Mouse (Mus musculus) kidney, embryonic 15.5 days (tissue): ENCODE measurements around the gene Atcay. TPM values are rescaled to one million over a fixed set of nuclear protein-coding genes. Genes with fewer than 3 reads are reported as not detected.
A peak's percentile ranks its signal among the peaks of the same experiment; 100 is the strongest.

Experiments
- ATAC-seq: fragments of 200-750 bp; cut with Nextera tagmentation; replicated peaks from 2 replicates; pipeline ENCODE4 v1.8.0; 2017; ENCODE audit warnings: moderate TSS enrichment; ENCODE audit not compliant: low FRiP score
- H3K27ac ChIP-seq: fragments of 300-500 bp; sonication (generic); 2 replicates; pipeline ENCODE4 v1.5.1; 2015; ENCODE audit warnings: mild to moderate bottlenecking, inconsistent platforms
- H3K27me3 ChIP-seq: fragments of 300-500 bp; sonication (generic); 2 replicates; pipeline ENCODE4 v1.6.1; 2015; ENCODE audit warnings: inconsistent platforms
- H3K36me3 ChIP-seq: fragments of 300-500 bp; sonication (generic); 2 replicates; pipeline ENCODE4 v1.6.1; 2015; ENCODE audit warnings: inconsistent platforms
- H3K4me1 ChIP-seq: fragments of 300-500 bp; sonication (generic); 2 replicates; pipeline ENCODE4 v1.6.1; 2015; ENCODE audit warnings: inconsistent platforms
- H3K4me2 ChIP-seq: fragments of 300-500 bp; sonication (generic); 2 replicates; pipeline ENCODE4 v1.6.1; 2015; ENCODE audit warnings: moderate library complexity, mild to moderate bottlenecking, inconsistent platforms
- H3K4me3 ChIP-seq: fragments of 300-500 bp; sonication (generic); replicated peaks from 2 replicates; pipeline ENCODE4 v1.5.1; 2015; ENCODE audit warnings: mild to moderate bottlenecking, inconsistent platforms
- H3K9ac ChIP-seq: fragments of 300-500 bp; sonication (generic); 2 replicates; pipeline ENCODE4 v1.6.1; 2015; ENCODE audit warnings: mild to moderate bottlenecking, inconsistent platforms
- H3K9me3 ChIP-seq: fragments of 300-500 bp; sonication (generic); replicated peaks from 2 replicates; pipeline ENCODE4 v1.6.1; 2016; ENCODE audit warnings: inconsistent platforms
- WGBS: fragments of 180-500 bp; shearing (Covaris S2); methylation state at CpG from one replicate; pipeline ENCODE4 v1.1.7; 2015; ENCODE audit warnings: mixed read lengths; 5-methylcytosine and 5-hydroxymethylcytosine counted together
- polyA plus RNA-seq: library from polyadenylated mRNA; unstranded; fragments of >200 nt; fragmentation: Nextera tagmentation; extraction: Ambion mirVana; gene quantifications from 2 replicates; pipeline ENCODE4 v1.2.1, GENCODE M21; 2015

Gene Atcay
- polyA plus RNA-seq, 1 experiment from 2014 or later = 0.51 TPM

DNA sequence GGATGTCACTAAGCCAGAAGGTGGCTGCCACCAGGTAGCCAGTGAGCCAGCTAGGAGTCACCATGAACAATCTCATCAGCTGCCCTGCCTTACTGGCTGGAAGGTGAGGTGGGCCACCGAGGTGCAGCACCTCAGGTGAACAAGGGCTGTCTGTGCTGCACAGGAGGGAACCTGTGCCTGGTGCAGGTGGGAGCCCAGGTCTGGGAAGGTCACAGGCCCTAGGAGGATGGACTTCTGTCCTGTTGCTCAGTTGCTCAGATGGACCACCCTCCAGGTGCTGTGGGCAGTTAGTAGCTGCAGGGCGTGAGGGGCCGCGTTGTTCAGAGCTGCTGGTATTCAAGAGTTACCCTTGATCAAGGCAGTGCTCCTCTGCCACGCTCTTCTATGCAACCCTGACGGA is 13.8 kb downstream of the Atcay start:
- ATAC-seq = no peak
- H3K4me3 ChIP-seq = no peak overlapping the region
- no peak overlapping the region for H3K27ac ChIP-seq
- 80% methylated on average over 6 of the region's 6 CpGs for WGBS
- H3K9me3 ChIP-seq = no peaks in the 10 kb centered on the region
- H3K36me3 ChIP-seq = no peaks in the 10 kb centered on the region
- H3K4me2 ChIP-seq = no peak overlapping the region
- 0 out of 2 replicates have a peak, but pooled peaks cover 2% of the 10 kb centered on the region for H3K4me1 ChIP-seq
- peaks cover 7% of the 10 kb centered on the region; the same call in 1 of the 2 replicates for H3K27me3 ChIP-seq
- no peak overlapping the region for H3K9ac ChIP-seq

DNA sequence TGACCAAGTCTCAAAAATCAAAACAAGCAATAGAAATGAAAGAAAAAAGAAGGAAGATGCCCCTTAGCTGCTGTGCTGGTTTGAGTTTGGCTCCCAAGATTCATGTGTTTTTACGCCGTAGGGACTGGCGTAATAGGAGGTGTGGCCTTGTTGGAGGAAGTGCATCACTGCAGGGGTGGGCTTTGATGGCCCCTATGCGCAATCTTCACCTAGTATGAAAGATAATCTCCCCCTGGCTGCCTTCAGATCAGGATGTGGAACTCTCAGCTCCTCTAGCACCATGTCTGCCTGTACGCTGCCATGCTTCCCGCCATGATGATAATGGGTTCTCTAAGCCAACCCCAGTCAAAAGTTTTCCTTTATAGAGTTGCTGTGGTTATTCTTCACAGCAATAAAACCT is 14.4 kb downstream of the Atcay start:
- Histone ChIP-seq H3K4me1 (0 out of 2 replicates have a peak, but pooled peaks cover 2% of the 10 kb centered on the region), H3K27ac (no peak overlapping the region), H3K27me3 (peaks cover 7% of the 10 kb centered on the region; the same call in 1 of the 2 replicates), H3K9me3 (no peaks in the 10 kb centered on the region), H3K4me3 (no peak overlapping the region), H3K9ac (no peak overlapping the region), H3K4me2 (no peak overlapping the region), H3K36me3 (no peaks in the 10 kb centered on the region)
- 86% methylated on average over 6 of the region's 6 CpGs for WGBS
- no peak for ATAC-seq

DNA sequence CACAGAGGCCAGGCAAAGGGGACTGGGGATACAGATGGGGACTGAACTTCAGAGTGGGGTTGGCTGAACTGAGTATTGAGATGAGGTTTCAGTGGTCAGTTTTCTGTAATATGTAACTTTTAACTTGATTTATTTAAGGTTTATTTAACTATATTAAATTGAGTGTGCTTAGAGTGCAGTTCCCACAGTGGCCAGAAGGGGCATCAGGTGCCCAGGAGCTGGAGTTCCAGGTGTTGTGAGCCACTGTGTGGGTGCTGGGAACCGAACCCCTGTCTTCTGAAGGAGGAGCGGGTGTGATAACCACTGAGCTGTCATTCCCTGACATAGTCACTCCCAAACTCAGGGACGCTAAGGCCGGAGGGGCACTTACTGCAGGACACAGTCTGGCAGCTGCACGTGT is 20.5 kb downstream of the Atcay start:
- H3K36me3 ChIP-seq = no peaks in the 10 kb centered on the region
- no peak overlapping the region for H3K4me3 ChIP-seq
- no peak for ATAC-seq
- 89% methylated on average over 5 of the region's 5 CpGs for WGBS
- 0 out of 2 replicates have a peak, but pooled peaks cover 3% of the 10 kb centered on the region for H3K27me3 ChIP-seq
- no peaks in the 10 kb centered on the region for H3K4me1 ChIP-seq
- H3K9ac ChIP-seq = no peak overlapping the region
- H3K4me2 ChIP-seq = no peak overlapping the region
- no peak overlapping the region for H3K27ac ChIP-seq
- no peaks in the 10 kb centered on the region; the same call in 1 of the 2 replicates for H3K9me3 ChIP-seq

DNA sequence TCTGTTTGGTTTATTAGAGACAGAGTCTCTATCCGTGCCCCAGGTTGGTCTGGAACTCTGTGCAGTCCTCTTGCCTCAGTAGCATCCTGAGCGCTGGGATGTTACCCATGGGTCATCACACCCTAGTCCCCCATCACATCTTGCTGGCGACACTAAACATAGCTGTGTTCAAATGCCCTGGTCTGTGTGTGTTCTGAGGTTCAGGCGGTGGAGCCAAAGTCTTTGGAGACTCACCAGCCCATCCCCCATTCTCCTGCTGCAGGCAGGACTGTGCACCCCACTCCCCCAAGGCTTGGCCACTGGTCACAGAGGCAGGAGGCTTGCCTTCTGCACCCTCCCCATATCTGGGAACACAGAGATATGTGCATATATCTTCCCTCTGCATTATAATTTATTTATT is 26.5 kb downstream of the Atcay start:
- H3K36me3 ChIP-seq = no peaks in the 10 kb centered on the region
- H3K27me3 ChIP-seq = peaks cover 27% of the 10 kb centered on the region
- 76% methylated on average over 4 of the region's 4 CpGs for WGBS
- H3K9me3 ChIP-seq = no peaks in the 10 kb centered on the region
- no peak overlapping the region for H3K4me2 ChIP-seq
- no peak overlapping the region for H3K4me3 ChIP-seq
- ATAC-seq = no peak; the same call in 1 of the 2 replicates
- H3K4me1 ChIP-seq = no peaks in the 10 kb centered on the region
- H3K27ac ChIP-seq = no peak overlapping the region
- H3K9ac ChIP-seq = no peak overlapping the region

DNA sequence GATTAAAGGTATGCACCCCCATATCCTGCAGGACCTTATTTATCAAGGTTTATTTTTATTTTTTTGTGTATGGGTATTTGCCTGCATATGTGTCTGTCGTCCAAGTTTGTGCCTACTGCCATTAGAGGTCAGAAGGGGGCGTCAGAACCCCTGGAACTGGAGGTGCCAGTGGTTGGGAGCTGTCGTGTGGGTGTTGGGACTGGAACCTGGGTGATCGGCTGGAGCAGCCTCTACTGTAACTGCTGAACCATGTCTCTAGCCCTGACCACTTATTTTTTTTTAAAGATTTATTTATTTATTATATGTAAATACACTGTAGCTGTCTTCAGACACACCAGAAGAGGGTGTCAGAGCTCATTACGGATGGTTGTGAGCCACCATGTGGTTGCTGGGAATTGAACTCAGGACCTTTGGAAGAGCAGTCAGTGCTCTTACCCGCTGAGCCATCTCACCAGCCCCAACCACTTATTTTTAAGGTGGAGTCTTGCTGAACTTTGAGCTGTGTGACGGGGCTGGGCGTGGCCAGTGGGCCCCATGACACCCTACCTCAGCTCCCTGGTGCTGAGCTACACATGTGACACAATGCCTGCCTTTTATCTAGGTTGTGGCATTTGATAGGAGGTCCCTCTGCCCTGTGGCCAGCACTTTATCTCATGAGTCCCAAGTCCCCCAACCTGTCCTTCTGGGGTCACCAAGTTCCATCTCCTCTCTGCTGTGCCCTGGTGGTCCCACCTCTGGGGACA is 27.5 kb downstream of the Atcay start:
- WGBS = 64% methylated on average over 8 of the region's 8 CpGs
- no peak overlapping the region for H3K4me3 ChIP-seq
- no peak overlapping the region for H3K4me2 ChIP-seq
- peaks cover 35% of the 10 kb centered on the region for H3K27me3 ChIP-seq
- no peak overlapping the region for H3K9ac ChIP-seq
- no peaks in the 10 kb centered on the region for H3K4me1 ChIP-seq
- H3K9me3 ChIP-seq = no peaks in the 10 kb centered on the region
- H3K27ac ChIP-seq = no peak overlapping the region
- 0 out of 2 replicates have a peak, but pooled peaks have one; percentile 42 for ATAC-seq
- no peaks in the 10 kb centered on the region for H3K36me3 ChIP-seq

- ATAC-seq = no peak
- H3K4me1 ChIP-seq = no peaks in the 10 kb centered on the region
- no peak within 1 kb of the TSS for H3K4me3 ChIP-seq
- no peaks in the 10 kb centered on the region for H3K36me3 ChIP-seq
- H3K9me3 ChIP-seq = no peaks in the 10 kb centered on the region
- H3K27ac ChIP-seq = no peak within 1 kb of the TSS
- no peak within 1 kb of the TSS for H3K9ac ChIP-seq
- no peak within 1 kb of the TSS for H3K4me2 ChIP-seq
- WGBS = 62% methylated on average over 13 of the region's 13 CpGs
- H3K27me3 ChIP-seq = peaks cover 42% of the 10 kb centered on the region
Observed at GRCm38 (mm10) chr10:81201807-81202758, 28.6 kb downstream of the Atcay start, which contains the start of gene Nmrk2. Nmrk2 (minus strand) TSS chr10:81202051.

DNA sequence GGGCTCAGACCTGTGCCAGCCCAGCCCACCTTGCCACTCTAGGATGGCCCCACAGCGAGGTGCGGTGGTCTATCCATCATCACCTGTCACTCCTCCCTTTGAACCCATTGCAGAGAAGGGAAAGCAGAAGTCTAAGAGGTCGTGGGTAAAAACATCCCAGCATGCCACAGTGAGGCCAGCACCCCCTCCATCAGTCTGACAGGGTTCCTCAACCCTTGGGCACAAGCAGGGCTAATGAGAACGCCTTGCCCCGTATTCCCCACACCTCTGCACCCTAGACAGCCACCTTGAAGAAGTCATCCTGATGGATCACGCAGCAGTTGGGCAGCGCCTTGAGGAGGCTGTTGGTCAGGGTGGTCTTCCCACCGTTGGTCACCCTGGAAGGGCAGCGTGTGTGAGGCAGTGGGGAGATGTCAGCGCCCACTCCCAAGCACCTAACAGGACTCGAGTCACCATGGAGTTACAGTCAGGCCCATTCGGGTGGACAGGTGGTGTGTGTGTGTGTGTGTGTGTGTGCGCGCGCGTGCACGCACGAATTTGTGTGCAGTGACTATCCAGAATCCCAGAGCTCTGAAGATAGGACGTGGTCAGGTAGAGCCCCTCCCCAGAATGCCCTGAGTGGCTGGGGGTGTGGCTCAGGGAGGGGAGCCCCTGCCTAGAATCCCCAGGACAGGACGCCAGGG is 29.9 kb downstream of the Atcay start:
- Histone ChIP-seq H3K9me3 (no peaks in the 10 kb centered on the region), H3K9ac (no peak overlapping the region), H3K27me3 (peaks cover 55% of the 10 kb centered on the region), H3K4me1 (no peaks in the 10 kb centered on the region), H3K4me3 (no peak overlapping the region), H3K4me2 (no peak overlapping the region), H3K27ac (no peak overlapping the region), H3K36me3 (no peaks in the 10 kb centered on the region)
- WGBS = 74% methylated on average over 20 of the region's 20 CpGs
- no peak for ATAC-seq

DNA sequence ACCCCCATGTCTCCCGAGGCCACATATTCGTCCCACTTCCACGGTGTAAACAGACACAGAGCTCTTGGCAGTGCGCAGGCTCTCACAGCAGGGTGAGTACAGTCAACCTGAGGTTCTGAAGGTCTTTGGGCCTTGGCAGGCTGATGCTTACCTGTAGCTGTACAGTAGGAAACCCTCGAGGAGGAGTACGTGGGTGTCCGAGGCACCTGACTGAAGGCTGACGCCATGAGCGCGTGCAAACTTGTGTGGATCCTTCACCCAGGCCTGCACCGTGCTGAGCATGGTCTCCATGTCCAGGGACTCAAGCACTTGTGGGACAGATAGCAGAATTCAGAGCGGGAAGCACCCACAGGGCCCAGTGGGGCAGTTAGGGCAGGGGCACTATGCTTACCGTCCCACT is 30.5 kb downstream of the Atcay start:
- Histone ChIP-seq H3K9ac (no peak overlapping the region), H3K27me3 (peaks cover 58% of the 10 kb centered on the region), H3K4me3 (no peak overlapping the region), H3K4me2 (no peak overlapping the region), H3K4me1 (no peaks in the 10 kb centered on the region), H3K27ac (no peak overlapping the region), H3K9me3 (no peaks in the 10 kb centered on the region), H3K36me3 (no peaks in the 10 kb centered on the region)
- no peak for ATAC-seq
- 88% methylated on average over 13 of the region's 13 CpGs for WGBS

DNA sequence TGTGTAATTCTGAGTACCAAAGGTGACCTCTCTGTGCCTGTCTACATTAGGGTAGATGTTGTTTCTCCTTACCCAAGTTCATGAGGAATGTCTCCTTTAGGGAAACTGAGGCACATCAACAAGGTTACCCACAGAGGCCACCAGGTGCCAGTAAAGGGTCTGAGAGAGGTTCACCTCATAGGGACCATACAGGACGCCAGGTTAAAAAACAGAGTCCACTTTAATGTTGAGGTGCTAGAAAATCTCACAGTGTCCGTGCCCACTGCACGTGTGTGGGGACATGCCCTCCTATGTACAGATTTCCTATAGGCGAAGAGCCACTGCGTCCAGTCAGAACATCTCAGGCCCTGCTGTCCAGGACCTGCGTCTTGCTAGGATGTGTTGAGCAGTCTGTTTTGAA is 31.6 kb downstream of the Atcay start:
- Histone ChIP-seq H3K4me2 (no peak overlapping the region), H3K9me3 (no peaks in the 10 kb centered on the region), H3K4me3 (no peak overlapping the region), H3K36me3 (no peaks in the 10 kb centered on the region), H3K27me3 (peaks cover 68% of the 10 kb centered on the region), H3K27ac (no peak overlapping the region), H3K9ac (no peak overlapping the region), H3K4me1 (peaks cover 8% of the 10 kb centered on the region)
- 83% methylated on average over 6 of the region's 6 CpGs for WGBS
- ATAC-seq = no peak

- Histone ChIP-seq H3K27me3 (peaks cover 72% of the 10 kb centered on the region), H3K4me2 (no peak overlapping the region), H3K4me3 (no peak overlapping the region), H3K36me3 (no peaks in the 10 kb centered on the region), H3K27ac (no peak overlapping the region), H3K4me1 (peaks cover 12% of the 10 kb centered on the region), H3K9me3 (no peaks in the 10 kb centered on the region), H3K9ac (no peak overlapping the region)
- 1% methylated on average over 9 of the region's 9 CpGs for WGBS
- ATAC-seq = no peak
Observed at GRCm38 (mm10) chr10:81198230-81198629, 32.4 kb downstream of the Atcay start.

DNA sequence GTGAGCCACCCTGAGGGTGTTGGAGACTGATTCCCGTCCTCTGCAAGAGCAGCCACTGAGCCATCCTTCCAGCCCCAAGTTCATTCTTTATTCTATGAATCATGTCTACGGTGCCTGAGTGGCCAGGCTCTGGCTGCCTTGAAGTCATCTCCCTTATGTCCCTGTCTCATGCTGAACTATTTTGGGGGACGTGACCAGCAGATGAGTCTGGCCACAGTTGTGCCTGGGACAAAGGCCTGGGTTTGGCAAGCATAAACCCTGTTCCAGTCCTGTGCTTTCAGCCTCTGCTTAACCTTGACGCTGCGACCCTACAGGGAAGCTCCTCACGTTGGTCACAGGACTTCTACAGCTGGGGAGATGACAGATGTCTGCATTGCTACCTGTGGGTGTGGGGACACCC is 33.3 kb downstream of the Atcay start:
- Histone ChIP-seq H3K4me3 (no peak overlapping the region), H3K9me3 (no peaks in the 10 kb centered on the region), H3K4me2 (no peak overlapping the region), H3K4me1 (peaks cover 20% of the 10 kb centered on the region), H3K27ac (no peak overlapping the region), H3K27me3 (peaks cover 74% of the 10 kb centered on the region), H3K36me3 (no peaks in the 10 kb centered on the region), H3K9ac (no peak overlapping the region)
- 48% methylated on average over 6 of the region's 6 CpGs for WGBS
- ATAC-seq = no peak
